Mouse (Mus musculus) embryo, embryonic 11.5 days (tissue): ENCODE measurements at regions not wholly inside any gene's neighbourhood (a gene's known extent, or its start where the extent isn't known, plus 50 kb on each side); places are given as distances from the start of the nearest gene placed in this dataset.

ENCODE experiments used
- DNase-seq: peaks from one replicate; pipeline ENCODE4 v3.0.0-alpha.2; 2012; ENCODE audit warnings: low read depth, low spot score

DNA sequence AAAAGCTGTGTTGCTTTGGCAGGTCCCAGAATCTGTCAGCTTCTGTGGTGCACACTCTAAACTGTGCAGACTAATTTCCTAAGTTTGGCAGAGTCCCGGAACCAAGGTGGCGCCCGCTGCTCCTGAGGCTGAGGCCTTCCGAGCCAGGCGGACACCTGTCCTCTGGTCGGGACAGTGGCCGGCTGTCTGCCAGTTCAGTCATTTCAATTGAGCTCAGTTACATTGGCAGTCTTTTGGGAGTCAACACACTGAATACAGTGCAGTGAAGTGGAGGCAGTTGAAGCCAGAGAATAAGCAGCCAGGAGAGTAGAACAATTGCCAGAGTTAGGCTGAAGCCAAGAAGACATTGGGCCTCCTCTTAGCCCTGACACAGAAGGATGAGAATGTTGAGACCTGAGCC lies 164.2 kb downstream of the Cdh19 start:
- no peak for DNase-seq

DNA sequence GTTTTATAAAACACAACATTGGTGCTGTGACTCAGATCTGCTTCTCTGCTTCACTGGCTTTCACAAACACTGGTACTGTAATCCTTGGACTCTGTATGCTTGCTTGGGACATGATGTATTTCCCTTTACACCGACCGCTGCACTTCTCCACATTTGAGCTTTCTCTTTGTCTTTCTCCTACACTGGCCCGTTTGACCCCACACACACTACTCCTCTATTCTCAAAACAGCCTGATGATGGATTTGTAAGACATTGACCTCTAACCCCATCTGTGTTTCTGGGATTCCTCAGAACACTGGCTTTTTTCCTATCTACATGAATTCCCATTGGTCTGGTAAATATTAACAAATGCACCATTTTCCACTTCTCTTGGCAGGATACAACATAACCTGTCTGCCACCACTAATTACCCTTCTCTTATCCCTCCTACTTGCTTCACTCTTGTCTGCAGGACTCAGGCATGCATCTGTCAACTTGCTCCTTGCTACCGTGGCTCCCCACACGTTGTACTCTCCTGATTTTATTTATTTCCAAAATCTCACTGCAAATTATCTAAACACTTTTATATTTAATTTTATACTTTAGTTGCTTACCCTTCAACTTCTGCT lies 178.1 kb downstream of the Cdh19 start:
- DNase-seq, result peak; percentile 4

DNA sequence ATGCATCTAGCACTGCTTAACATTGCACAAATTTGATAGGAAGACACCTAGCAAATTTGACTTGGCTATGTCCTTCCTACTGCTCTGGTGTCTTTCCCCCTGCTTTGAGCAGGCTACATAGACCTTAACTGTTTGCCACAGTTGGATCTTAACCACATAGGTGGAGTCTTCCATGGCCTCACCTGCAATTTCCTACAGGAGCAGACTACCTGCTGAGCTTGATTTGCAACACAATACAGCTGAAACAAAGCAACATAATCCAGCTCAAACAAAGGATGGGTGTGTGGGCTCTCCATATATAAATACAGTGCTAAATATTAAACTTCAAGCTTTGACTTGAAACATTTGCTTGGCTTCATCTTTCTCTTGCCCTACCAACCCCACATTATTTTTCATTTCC lies 186.8 kb downstream of the Cdh19 start:
- DNase-seq, result no peak

DNA sequence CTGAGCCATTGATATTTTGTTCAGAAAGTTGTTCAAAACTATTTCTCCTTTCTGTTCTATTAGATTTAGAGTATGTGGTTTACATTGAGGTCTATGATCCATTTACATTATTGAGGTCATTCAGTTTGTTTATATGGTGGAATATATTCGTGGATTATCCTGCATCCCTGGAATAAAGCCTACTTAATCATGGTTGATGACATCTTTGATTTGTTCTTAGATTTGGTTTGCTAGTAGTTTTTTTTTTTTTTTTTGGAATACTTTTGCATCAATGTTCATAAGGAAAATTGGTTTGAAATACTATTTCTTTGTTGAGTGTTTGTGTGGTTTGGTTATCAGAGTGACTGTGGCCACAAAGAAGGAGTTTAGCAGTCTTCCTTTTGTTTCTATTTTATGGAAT lies 202.0 kb downstream of the Cdh19 start:
- DNase-seq, result no peak

DNA sequence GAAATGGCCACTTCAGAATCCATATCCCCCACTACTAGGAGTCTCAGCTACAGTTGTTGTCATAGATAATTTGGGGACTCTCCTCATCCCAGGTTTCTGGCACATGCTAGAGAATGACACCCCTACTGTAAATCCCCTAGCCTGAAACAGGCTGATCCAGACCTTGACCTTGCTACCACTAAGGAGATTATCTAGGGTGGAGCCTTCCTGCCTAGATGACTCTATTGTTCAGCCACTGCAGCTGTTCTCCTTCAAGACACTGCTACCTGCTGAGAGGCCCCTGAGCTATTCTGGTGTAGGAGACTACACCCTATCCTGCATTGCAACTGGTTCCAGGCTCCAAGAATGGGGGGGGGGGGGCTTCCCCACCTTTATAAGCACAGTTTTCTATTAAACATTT lies 202.5 kb downstream of the Cdh19 start:
- DNase-seq, result no peak

GRCm38 (mm10) chr1:110774096-110774495 lies 203.3 kb downstream of the Cdh19 start:
- DNase-seq, result no peak

DNA sequence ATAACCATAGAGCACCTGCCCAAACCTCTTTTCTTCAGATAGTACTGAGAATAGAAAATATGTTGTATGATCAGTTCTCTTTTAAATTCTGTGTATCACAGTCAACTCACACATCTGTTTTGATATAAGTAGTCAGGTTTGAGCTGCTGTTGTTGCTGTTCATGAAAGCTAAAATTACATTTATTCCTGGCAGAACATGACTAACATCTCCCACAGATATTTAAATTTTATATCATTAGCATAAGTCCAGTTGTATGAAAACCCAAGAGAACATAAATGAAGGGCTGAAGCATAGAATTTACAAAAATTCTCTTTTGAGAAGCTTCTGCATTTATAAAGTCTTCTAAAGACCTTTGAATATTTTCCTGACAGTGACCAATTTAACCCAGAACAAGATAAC lies 252.5 kb downstream of the Cdh19 start:
- no peak for DNase-seq
